Mouse (Mus musculus): ENCODE data around the gene Gpn2.

DNA sequence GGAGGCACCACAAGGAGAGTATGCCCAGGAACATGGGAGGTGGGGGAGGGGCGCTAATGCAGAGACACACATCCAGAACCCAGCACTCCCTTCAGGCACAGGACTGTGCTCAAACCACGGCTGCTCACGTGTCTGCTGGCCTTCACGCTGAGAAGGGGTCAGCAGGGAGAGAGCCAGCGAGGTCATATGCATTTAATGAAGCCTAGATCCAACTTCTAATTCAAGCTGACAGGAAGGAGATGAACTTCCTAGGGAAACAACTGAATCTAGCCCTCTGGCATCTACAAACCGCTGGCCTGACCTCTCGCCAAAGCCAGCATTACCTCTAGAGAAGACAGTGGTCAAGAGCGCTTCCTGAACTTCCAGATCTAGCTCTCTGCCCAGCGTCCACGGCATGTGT, 31.3 kb downstream of the Gpn2 start:
- TF ChIP-seq CTCF (IDR thresholded peaks at IDR 0.05; ENCODE audit: low read depth, low read length), result no peak
- TF ChIP-seq TAL1 (conservative IDR thresholded peaks at IDR 0.05; ENCODE audit: low read depth, low read length), result no peak
- no peak for TF ChIP-seq GATA1 (IDR thresholded peaks at IDR 0.05; ENCODE audit: borderline replicate concordance, low read length)
- TF ChIP-seq POLR2AphosphoS5 (IDR thresholded peaks at IDR 0.05; ENCODE audit: insufficient replicate concordance, low read depth, low read length), result no peak

All from G1E (cell line).